Mouse (Mus musculus): Measurements from ENCODE around the gene Plcb1. TPM values are rescaled to one million over a fixed set of nuclear protein-coding genes. Genes with fewer than 3 reads are reported as not detected.
"Not testable (repeated sequence)": the region's sequence is repeated elsewhere in the genome, so short reads cannot be mapped to it uniquely, and the experiment has no call there.

Gene Plcb1
- polyA plus RNA-seq, 1 experiment, result 6.2 TPM

- no peak for TF ChIP-seq POLR2A (IDR thresholded peaks at IDR 0.05; ENCODE audit: borderline replicate concordance, extremely low read depth, low read depth, low read length)
- no peak for DNase-seq
- H3K4me3 ChIP-seq (replicated peaks; ENCODE audit: extremely low read depth, low read depth, low read length), result no peak overlapping the region
- 87% methylated on average over 6 of the region's 6 CpGs for WGBS
- H3K4me1 ChIP-seq (ENCODE audit: control insufficient read depth, insufficient read depth, low read length), result no peaks in the 10 kb centered on the region
Observed at GRCm38 (mm10) chr2:134972376-134972775, 186.5 kb downstream of the Plcb1 start.

GRCm38 (mm10) chr2:134974711-134975110, 188.8 kb downstream of the Plcb1 start:
- TF ChIP-seq POLR2A (IDR thresholded peaks at IDR 0.05; ENCODE audit: borderline replicate concordance, extremely low read depth, low read depth, low read length) (no peak), CTCF (IDR thresholded peaks at IDR 0.05; ENCODE audit: insufficient read depth, low read length) (no peak)
- Histone ChIP-seq H3K4me3 (replicated peaks; ENCODE audit: extremely low read depth, low read depth, low read length) (no peak overlapping the region), H3K4me1 (ENCODE audit: control insufficient read depth, insufficient read depth, low read length) (no peaks in the 10 kb centered on the region)
- no peak for DNase-seq
- 40% methylated on average over 6 of the region's 6 CpGs for WGBS

GRCm38 (mm10) chr2:134976796-134977330, 191.0 kb downstream of the Plcb1 start:
- no peaks in the 10 kb centered on the region for H3K4me1 ChIP-seq (ENCODE audit: control insufficient read depth, insufficient read depth, low read length)
- 58% methylated on average over 3 of the region's 3 CpGs for WGBS
- H3K4me3 ChIP-seq (replicated peaks; ENCODE audit: extremely low read depth, low read depth, low read length), result no peak overlapping the region
- TF ChIP-seq POLR2A (IDR thresholded peaks at IDR 0.05; ENCODE audit: borderline replicate concordance, extremely low read depth, low read depth, low read length), result no peak
- no peak for TF ChIP-seq CTCF (IDR thresholded peaks at IDR 0.05; ENCODE audit: insufficient read depth, low read length)
- DNase-seq, result no peak

DNA sequence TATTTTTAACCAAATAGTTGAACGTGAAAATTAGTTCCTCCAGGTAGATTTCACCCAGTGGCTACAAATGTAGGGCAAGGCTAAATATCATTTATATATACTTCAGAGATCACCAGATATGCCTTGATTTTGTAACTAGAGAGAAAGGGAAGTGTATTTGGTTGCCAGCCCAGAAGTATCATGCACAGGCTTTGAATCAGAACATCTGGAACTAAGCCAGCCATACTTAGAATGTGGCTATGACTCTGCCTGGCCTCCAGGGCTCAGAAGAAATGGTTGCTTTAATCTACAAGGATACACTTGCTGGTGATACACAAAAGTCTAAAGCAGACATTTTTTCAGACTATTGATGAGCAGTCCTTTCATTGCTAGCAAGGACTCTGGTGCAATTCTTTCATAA, 191.8 kb downstream of the Plcb1 start:
- H3K4me3 ChIP-seq (replicated peaks; ENCODE audit: extremely low read depth, low read depth, low read length), result no peak overlapping the region
- TF ChIP-seq POLR2A (IDR thresholded peaks at IDR 0.05; ENCODE audit: borderline replicate concordance, extremely low read depth, low read depth, low read length), result no peak
- no peak for TF ChIP-seq CTCF (IDR thresholded peaks at IDR 0.05; ENCODE audit: insufficient read depth, low read length)
- 48% methylated on average over 1 of the region's 1 CpGs for WGBS
- H3K4me1 ChIP-seq (ENCODE audit: control insufficient read depth, insufficient read depth, low read length), result no peaks in the 10 kb centered on the region
- no peak for DNase-seq

GRCm38 (mm10) chr2:134981394-134981793, 195.5 kb downstream of the Plcb1 start:
- Histone ChIP-seq H3K4me3 (replicated peaks; ENCODE audit: extremely low read depth, low read depth, low read length) (no peak overlapping the region), H3K4me1 (ENCODE audit: control insufficient read depth, insufficient read depth, low read length) (no peaks in the 10 kb centered on the region)
- no peak for DNase-seq
- TF ChIP-seq CTCF (IDR thresholded peaks at IDR 0.05; ENCODE audit: insufficient read depth, low read length) (no peak), POLR2A (IDR thresholded peaks at IDR 0.05; ENCODE audit: borderline replicate concordance, extremely low read depth, low read depth, low read length) (no peak)

- no peak for DNase-seq
- no peak overlapping the region for H3K4me3 ChIP-seq (replicated peaks; ENCODE audit: extremely low read depth, low read depth, low read length)
- TF ChIP-seq POLR2A (IDR thresholded peaks at IDR 0.05; ENCODE audit: borderline replicate concordance, extremely low read depth, low read depth, low read length), result no peak
- TF ChIP-seq CTCF (IDR thresholded peaks at IDR 0.05; ENCODE audit: insufficient read depth, low read length), result no peak
- WGBS, result 98% methylated on average over 3 of the region's 3 CpGs
- no peaks in the 10 kb centered on the region for H3K4me1 ChIP-seq (ENCODE audit: control insufficient read depth, insufficient read depth, low read length)
Observed at GRCm38 (mm10) chr2:134984884-134985283, 199.0 kb downstream of the Plcb1 start.

DNA sequence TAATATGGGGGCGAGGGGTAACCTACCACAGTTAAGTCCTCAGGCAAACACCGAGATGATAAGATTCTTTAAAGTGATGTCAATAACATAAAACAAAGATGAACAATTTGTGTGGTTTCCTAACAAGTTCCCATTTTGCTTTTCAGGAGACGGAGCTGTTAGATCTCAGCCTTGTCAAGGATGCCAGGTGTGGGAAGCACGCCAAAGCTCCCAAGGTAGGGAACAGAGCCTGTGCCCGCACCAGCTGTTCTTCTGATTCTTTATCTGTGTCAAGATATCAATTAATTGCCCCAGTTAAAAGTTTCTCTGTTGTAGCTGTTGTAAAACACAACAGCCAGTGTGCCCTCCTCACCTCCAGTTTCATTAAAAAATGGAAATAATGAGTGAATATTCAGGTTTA, 202.1 kb downstream of the Plcb1 start:
- no peak overlapping the region for H3K4me3 ChIP-seq (replicated peaks; ENCODE audit: extremely low read depth, low read depth, low read length)
- DNase-seq, result no peak
- 86% methylated on average over 5 of the region's 5 CpGs for WGBS
- H3K4me1 ChIP-seq (ENCODE audit: control insufficient read depth, insufficient read depth, low read length), result no peaks in the 10 kb centered on the region
- no peak for TF ChIP-seq CTCF (IDR thresholded peaks at IDR 0.05; ENCODE audit: insufficient read depth, low read length)
- no peak for TF ChIP-seq POLR2A (IDR thresholded peaks at IDR 0.05; ENCODE audit: borderline replicate concordance, extremely low read depth, low read depth, low read length)

DNA sequence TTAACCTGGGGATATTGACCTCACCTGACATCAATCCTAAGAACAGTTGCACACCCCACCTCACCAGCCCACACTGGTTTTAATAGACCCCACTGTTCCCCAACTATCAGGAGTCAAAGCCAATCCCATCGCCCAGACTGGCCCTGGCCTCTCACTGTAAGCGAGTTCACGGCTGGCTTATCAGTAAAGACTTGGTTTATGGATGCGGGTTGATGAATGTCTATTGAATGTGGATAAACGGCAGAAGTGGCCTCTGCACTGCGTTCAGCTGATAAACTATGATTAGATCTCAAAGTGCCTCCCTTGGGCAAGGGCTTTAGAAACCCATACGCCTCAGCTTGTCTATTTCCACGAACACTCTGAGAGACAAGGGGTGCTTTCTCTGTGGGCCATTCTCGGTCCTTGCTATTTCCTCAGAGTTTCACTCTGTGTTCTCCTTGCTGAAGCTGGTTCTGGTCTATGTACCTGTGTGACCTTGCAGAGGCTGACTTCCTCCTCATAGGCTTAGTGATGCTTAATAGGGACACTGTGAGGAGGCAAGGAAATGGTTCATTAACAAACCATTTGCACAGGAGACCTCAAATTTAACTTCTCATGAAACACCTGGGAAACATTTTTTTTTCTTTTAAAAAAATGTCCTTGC, 203.9 kb downstream of the Plcb1 start:
- no peak for DNase-seq
- Histone ChIP-seq H3K4me1 (ENCODE audit: control insufficient read depth, insufficient read depth, low read length) (no peaks in the 10 kb centered on the region), H3K4me3 (replicated peaks; ENCODE audit: extremely low read depth, low read depth, low read length) (no peak overlapping the region)
- TF ChIP-seq CTCF (IDR thresholded peaks at IDR 0.05; ENCODE audit: insufficient read depth, low read length) (no peak), POLR2A (IDR thresholded peaks at IDR 0.05; ENCODE audit: borderline replicate concordance, extremely low read depth, low read depth, low read length) (no peak)
- 69% methylated on average over 9 of the region's 9 CpGs for WGBS

GRCm38 (mm10) chr2:135007134-135007533, 221.3 kb downstream of the Plcb1 start:
- TF ChIP-seq CTCF (IDR thresholded peaks at IDR 0.05; ENCODE audit: insufficient read depth, low read length) (peak; percentile 73), POLR2A (IDR thresholded peaks at IDR 0.05; ENCODE audit: borderline replicate concordance, extremely low read depth, low read depth, low read length) (no peak)
- H3K4me1 ChIP-seq (ENCODE audit: control insufficient read depth, insufficient read depth, low read length), result no peaks in the 10 kb centered on the region
- WGBS, result 95% methylated on average over 1 of the region's 1 CpGs
- no peak overlapping the region for H3K4me3 ChIP-seq (replicated peaks; ENCODE audit: extremely low read depth, low read depth, low read length)
- DNase-seq, result peak; percentile 20

- WGBS, result 95% methylated on average over 2 of the region's 2 CpGs
- not testable (repeated sequence) for DNase-seq; H3K4me3 ChIP-seq (replicated peaks; ENCODE audit: extremely low read depth, low read depth, low read length); H3K4me1 ChIP-seq (ENCODE audit: control insufficient read depth, insufficient read depth, low read length)
Observed at GRCm38 (mm10) chr2:135007885-135008284, 222.0 kb downstream of the Plcb1 start.

Measured in lung, adult 2 months (tissue).